Mouse (Mus musculus) midbrain, embryonic 14.5 days (tissue): ENCODE measurements around the gene Gpatch3. TPM values are rescaled to one million over a fixed set of nuclear protein-coding genes. Genes with fewer than 3 reads are reported as not detected.

Experiments
- ATAC-seq: fragments of 200-750 bp; cut with Nextera tagmentation; 2 replicates; pipeline ENCODE4 v1.8.0; 2017; ENCODE audit warnings: moderate number of reproducible peaks, moderate library complexity; ENCODE audit not compliant: low FRiP score, low TSS enrichment
- DNase-seq: peaks from one replicate; pipeline ENCODE4 v3.0.0-alpha.2; 2015
- H3K27ac ChIP-seq: fragments of 300-500 bp; sonication (generic); replicated peaks from 2 replicates; pipeline ENCODE4 v1.5.1; 2014; ENCODE audit warnings: mild to moderate bottlenecking, low read depth, low read length, moderate library complexity
- H3K27me3 ChIP-seq: fragments of 300-500 bp; sonication (generic); 2 replicates; pipeline ENCODE4 v1.6.1; 2014; ENCODE audit warnings: low read length, control low read depth, mixed read lengths; ENCODE audit not compliant: control insufficient read depth, insufficient read depth
- H3K36me3 ChIP-seq: fragments of 300-500 bp; sonication (generic); 2 replicates; pipeline ENCODE4 v1.6.1; 2014; ENCODE audit warnings: low read length, control low read depth; ENCODE audit not compliant: control insufficient read depth, insufficient read depth
- H3K4me1 ChIP-seq: fragments of 300-500 bp; sonication (generic); 2 replicates; pipeline ENCODE4 v1.6.1; 2014; ENCODE audit warnings: mild to moderate bottlenecking, antibody characterized with exemption, low read length, control low read depth; ENCODE audit not compliant: control insufficient read depth, insufficient read depth
- H3K4me2 ChIP-seq: fragments of 300-500 bp; sonication (generic); 2 replicates; pipeline ENCODE4 v1.6.1; 2014; ENCODE audit warnings: mild to moderate bottlenecking, low read length, moderate library complexity
- H3K4me3 ChIP-seq: fragments of 300-500 bp; sonication (generic); replicated peaks from 2 replicates; pipeline ENCODE4 v1.5.1; 2014; ENCODE audit warnings: low read depth, low read length
- H3K9ac ChIP-seq: fragments of 300-500 bp; sonication (generic); replicated peaks from 2 replicates; pipeline ENCODE4 v1.6.1; 2014; ENCODE audit warnings: mild to moderate bottlenecking, low read length, moderate library complexity
- H3K9me3 ChIP-seq: fragments of 300-500 bp; sonication (generic); 2 replicates; pipeline ENCODE4 v1.6.1; 2016; ENCODE audit warnings: low read length, control low read depth, mixed read lengths; ENCODE audit not compliant: control insufficient read depth
- WGBS: fragments of 180-500 bp; shearing (Covaris S2); extraction: QIAGEN DNeasy Blood & Tissue Kit; methylation state at CpG from one replicate; pipeline ENCODE4 v1.1.7; 2014; 5-methylcytosine and 5-hydroxymethylcytosine counted together
- polyA plus RNA-seq: library from polyadenylated mRNA; unstranded; fragments of >200 nt; fragmentation: Nextera tagmentation; extraction: Ambion mirVana; gene quantifications from 2 replicates; pipeline ENCODE4 v1.2.1, GENCODE M21; 2014

Gpatch3 gene
- polyA plus RNA-seq, 1 experiment from 2014 or later: 6.4 TPM

DNA sequence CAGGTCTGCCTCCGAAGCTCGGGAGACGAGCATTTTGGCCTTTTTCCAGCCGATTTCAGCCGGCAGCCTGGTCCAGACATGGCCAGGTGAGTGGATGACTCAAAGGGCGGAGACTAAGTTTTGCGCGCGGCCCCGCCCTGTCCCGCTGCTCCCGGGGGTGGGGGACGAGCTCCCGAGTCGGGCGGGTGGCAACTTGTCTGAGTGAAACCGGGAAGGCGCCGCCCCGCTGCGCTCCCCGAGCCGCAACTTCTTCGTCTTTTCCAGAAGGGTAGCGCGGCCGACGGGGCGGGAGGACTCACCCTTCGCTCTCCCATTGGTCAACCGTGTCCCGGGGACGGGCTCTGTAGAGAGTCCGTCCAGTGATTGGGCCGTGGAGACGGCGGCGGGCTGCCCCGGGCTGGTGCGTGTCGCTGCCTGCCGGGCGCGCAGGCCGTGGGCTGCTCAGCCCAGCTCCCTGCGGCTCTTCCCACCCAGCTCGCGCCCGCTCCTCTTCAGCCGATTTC is 25.1 kb downstream of the Gpatch3 start:
- Histone ChIP-seq H3K36me3 (peaks cover 12% of the 10 kb centered on the region), H3K27ac (no peak overlapping the region), H3K4me2 (peak overlapping the region; percentile 73), H3K27me3 (peaks cover 44% of the 10 kb centered on the region), H3K9me3 (no peaks in the 10 kb centered on the region), H3K9ac (peak overlapping the region; percentile 20; the same call in 1 of the 2 replicates), H3K4me3 (peak overlapping the region; percentile 38), H3K4me1 (peaks cover 5% of the 10 kb centered on the region; the same call in 1 of the 2 replicates)
- peak; percentile 78; the same call in 1 of the 2 replicates for ATAC-seq
- peak; percentile 82 for DNase-seq
- under 1% methylated on average over 48 of the region's 50 CpGs for WGBS

DNA sequence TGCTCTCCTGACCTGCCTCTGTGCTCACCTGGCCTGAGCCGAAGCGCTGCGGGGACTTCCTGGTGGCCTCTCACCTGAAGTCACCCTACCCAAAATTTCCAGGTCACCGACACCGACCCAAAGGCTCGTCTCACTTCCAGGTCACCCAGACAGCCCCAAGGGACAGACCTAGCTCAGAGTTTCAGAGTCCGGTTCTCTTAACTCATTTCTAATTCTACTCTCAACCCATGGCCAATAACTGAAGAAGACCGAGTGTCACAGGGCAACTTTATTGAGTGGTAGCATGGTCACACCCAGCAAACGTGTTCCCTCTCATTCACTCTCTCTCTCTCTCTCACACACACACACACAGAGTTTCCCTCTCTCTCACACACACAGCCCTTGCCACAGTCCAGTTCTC is 25.8 kb downstream of the Gpatch3 start:
- 17% methylated on average over 9 of the region's 9 CpGs for WGBS

GRCm38 (mm10) chr4:133601721-133602218 is 27.2 kb downstream of the Gpatch3 start, which contains the start of gene Sfn:
TSS of gene Sfn (minus strand) at chr4:133602168.
- peaks cover 5% of the 10 kb centered on the region; the same call in 1 of the 2 replicates for H3K4me1 ChIP-seq
- no peaks in the 10 kb centered on the region for H3K9me3 ChIP-seq
- WGBS: 5% methylated on average over 16 of the region's 16 CpGs
- H3K36me3 ChIP-seq: peaks cover 30% of the 10 kb centered on the region
- H3K27me3 ChIP-seq: peaks cover 44% of the 10 kb centered on the region
- ATAC-seq (no peak), DNase-seq (peak; percentile 18)
- no peak within 1 kb of the TSS for H3K27ac ChIP-seq
- H3K4me2 ChIP-seq: no peak within 1 kb of the TSS
- no peak within 1 kb of the TSS for H3K4me3 ChIP-seq
- H3K9ac ChIP-seq: no peak within 1 kb of the TSS

More for the DNA sequence above, 25.8 kb downstream of the Gpatch3 start:
- ATAC-seq (no peak), DNase-seq (no peak)
- peaks cover 5% of the 10 kb centered on the region; the same call in 1 of the 2 replicates for H3K4me1 ChIP-seq
- H3K9ac ChIP-seq: no peak overlapping the region
- peak overlapping the region; percentile 38 for H3K4me3 ChIP-seq
- H3K27me3 ChIP-seq: peaks cover 44% of the 10 kb centered on the region
- no peak overlapping the region for H3K27ac ChIP-seq
- peaks cover 18% of the 10 kb centered on the region for H3K36me3 ChIP-seq
- peak overlapping the region; percentile 73 for H3K4me2 ChIP-seq
- no peaks in the 10 kb centered on the region for H3K9me3 ChIP-seq

GRCm38 (mm10) chr4:133603056-133603455 is 28.5 kb downstream of the Gpatch3 start:
- WGBS: 92% methylated on average over 5 of the region's 5 CpGs
- H3K9ac ChIP-seq: no peak overlapping the region
- peaks cover 38% of the 10 kb centered on the region for H3K36me3 ChIP-seq
- peaks cover 5% of the 10 kb centered on the region; the same call in 1 of the 2 replicates for H3K4me1 ChIP-seq
- H3K4me3 ChIP-seq: no peak overlapping the region
- H3K27me3 ChIP-seq: peaks cover 40% of the 10 kb centered on the region
- no peak overlapping the region for H3K27ac ChIP-seq
- no peak overlapping the region for H3K4me2 ChIP-seq
- ATAC-seq: no peak
- H3K9me3 ChIP-seq: no peaks in the 10 kb centered on the region
- no peak for DNase-seq

- Histone ChIP-seq H3K9me3 (no peaks in the 10 kb centered on the region), H3K36me3 (peaks cover 46% of the 10 kb centered on the region), H3K4me2 (no peak overlapping the region), H3K27ac (no peak overlapping the region), H3K27me3 (peaks cover 29% of the 10 kb centered on the region), H3K4me3 (no peak overlapping the region), H3K4me1 (peaks cover 5% of the 10 kb centered on the region; the same call in 1 of the 2 replicates), H3K9ac (no peak overlapping the region)
- WGBS: 86% methylated on average over 7 of the region's 7 CpGs
- ATAC-seq (no peak), DNase-seq (no peak)
Measured at GRCm38 (mm10) chr4:133604175-133604574, 29.6 kb downstream of the Gpatch3 start.

GRCm38 (mm10) chr4:133604856-133605255 is 30.3 kb downstream of the Gpatch3 start:
- 78% methylated on average over 6 of the region's 6 CpGs for WGBS
- Histone ChIP-seq H3K9ac (no peak overlapping the region), H3K9me3 (no peaks in the 10 kb centered on the region), H3K27ac (no peak overlapping the region), H3K36me3 (peaks cover 49% of the 10 kb centered on the region), H3K27me3 (peaks cover 22% of the 10 kb centered on the region), H3K4me1 (peaks cover 2% of the 10 kb centered on the region; the same call in 1 of the 2 replicates), H3K4me3 (no peak overlapping the region), H3K4me2 (no peak overlapping the region)
- no peak for DNase-seq
- no peak for ATAC-seq

GRCm38 (mm10) chr4:133605330-133605729 is 30.8 kb downstream of the Gpatch3 start:
- H3K27ac ChIP-seq: no peak overlapping the region
- H3K4me2 ChIP-seq: no peak overlapping the region
- H3K27me3 ChIP-seq: peaks cover 17% of the 10 kb centered on the region
- no peaks in the 10 kb centered on the region for H3K9me3 ChIP-seq
- no peak for ATAC-seq
- DNase-seq: no peak
- WGBS: 58% methylated on average over 9 of the region's 9 CpGs
- no peak overlapping the region for H3K9ac ChIP-seq
- peaks cover 49% of the 10 kb centered on the region for H3K36me3 ChIP-seq
- no peaks in the 10 kb centered on the region for H3K4me1 ChIP-seq
- H3K4me3 ChIP-seq: no peak overlapping the region

GRCm38 (mm10) chr4:133607284-133607683 is 32.7 kb downstream of the Gpatch3 start:
- 77% methylated on average over 10 of the region's 10 CpGs for WGBS
- peaks cover 58% of the 10 kb centered on the region for H3K36me3 ChIP-seq
- no peaks in the 10 kb centered on the region for H3K9me3 ChIP-seq

DNA sequence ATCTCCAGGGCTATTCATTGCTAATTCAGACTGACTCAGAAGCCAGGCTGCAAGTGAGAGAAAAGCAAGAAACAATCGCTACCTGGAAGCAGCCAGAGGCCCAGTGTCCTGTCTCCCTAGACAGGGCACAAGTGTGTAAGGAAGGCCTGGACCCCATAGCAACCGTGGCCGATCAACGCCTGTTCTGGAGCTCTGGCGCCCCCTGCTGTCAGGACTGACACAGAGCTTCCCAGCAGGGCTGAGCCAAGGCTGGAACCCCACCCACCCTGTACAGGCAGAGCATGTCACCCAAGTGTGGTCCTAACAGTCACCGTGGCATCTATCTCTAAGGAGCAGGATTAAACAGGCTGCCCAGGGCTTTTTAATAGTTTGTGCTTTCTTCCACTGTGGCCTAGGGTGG is 35.2 kb downstream of the Gpatch3 start:
- Histone ChIP-seq H3K4me3 (no peak overlapping the region), H3K9me3 (no peaks in the 10 kb centered on the region), H3K4me2 (no peak overlapping the region), H3K9ac (no peak overlapping the region), H3K36me3 (peaks cover 64% of the 10 kb centered on the region), H3K4me1 (no peaks in the 10 kb centered on the region), H3K27ac (no peak overlapping the region), H3K27me3 (no peaks in the 10 kb centered on the region)
- 24% methylated on average over 6 of the region's 6 CpGs for WGBS
- ATAC-seq: no peak
- peak; percentile 83 for DNase-seq

More at GRCm38 (mm10) chr4:133607284-133607683, 32.7 kb downstream of the Gpatch3 start:
- Histone ChIP-seq H3K9ac (no peak overlapping the region), H3K4me1 (no peaks in the 10 kb centered on the region), H3K4me2 (no peak overlapping the region), H3K27me3 (peaks cover 4% of the 10 kb centered on the region), H3K4me3 (no peak overlapping the region), H3K27ac (no peak overlapping the region)
- ATAC-seq: no peak
- DNase-seq: no peak
